Mouse (Mus musculus) ES-E14 (cell line): ENCODE data around the gene Phlda2.

Source experiments
- CHD2 ChIP-seq: IDR thresholded peaks from 2 replicates; pipeline ENCODE4 v1.6.1; 2014; ENCODE audit warnings: mild to moderate bottlenecking, low read depth, low read length, inconsistent platforms
- ZC3H11A ChIP-seq: IDR thresholded peaks from 2 replicates; pipeline ENCODE4 v1.6.1; 2012; ENCODE audit warnings: low read depth, mild to moderate bottlenecking, inconsistent platforms, low read length, borderline replicate concordance

DNA sequence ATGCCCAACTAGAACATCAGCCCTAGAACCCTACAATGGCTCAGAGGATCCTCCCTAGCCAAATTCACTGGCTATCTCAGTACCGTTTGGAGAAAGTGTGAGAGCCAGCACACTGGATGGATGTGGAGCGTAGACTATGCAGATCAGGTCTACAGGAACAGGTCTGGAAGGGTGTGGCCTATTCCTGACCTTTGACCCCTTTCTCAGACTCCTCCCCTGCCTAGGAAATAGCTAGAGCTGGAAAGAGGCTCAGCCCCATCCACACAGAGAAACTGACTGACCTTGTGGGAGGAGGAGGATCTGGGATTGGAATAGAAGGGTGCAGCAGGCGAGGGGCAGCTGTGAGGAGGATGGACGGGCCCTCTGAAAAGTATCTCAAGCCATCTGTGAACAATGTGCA, 4.4 kb downstream of the Phlda2 start:
- TF ChIP-seq ZC3H11A = no peak
- TF ChIP-seq CHD2 = no peak
